Mouse (Mus musculus) testis, adult 2 months (tissue): ENCODE results near the gene Rufy1. TPM values are rescaled to one million over a fixed set of nuclear protein-coding genes. Genes with fewer than 3 reads are reported as not detected.

Source experiments
- H3K27ac ChIP-seq: fragments of 200-500 bp; 2 replicates; pipeline ENCODE4 v1.5.1; 2012; ENCODE audit warnings: low read depth, low read length; ENCODE audit not compliant: control insufficient read depth, insufficient read depth
- H3K27me3 ChIP-seq: fragments of 200-500 bp; 2 replicates; pipeline ENCODE4 v1.6.1; 2012; ENCODE audit warnings: mild to moderate bottlenecking, low read length, moderate library complexity; ENCODE audit not compliant: control insufficient read depth, insufficient read depth
- H3K36me3 ChIP-seq: fragments of 200-500 bp; 2 replicates; pipeline ENCODE4 v1.6.1; 2012; ENCODE audit warnings: mild to moderate bottlenecking, low read length; ENCODE audit not compliant: control insufficient read depth, insufficient read depth
- H3K4me1 ChIP-seq: fragments of 200-500 bp; 2 replicates; pipeline ENCODE4 v1.6.1; 2012; ENCODE audit warnings: low read length; ENCODE audit not compliant: control insufficient read depth, insufficient read depth
- H3K4me3 ChIP-seq: fragments of 200-500 bp; 2 replicates; pipeline ENCODE4 v1.5.1; 2012; ENCODE audit warnings: low read depth, mild to moderate bottlenecking, low read length, moderate library complexity, mixed read lengths; ENCODE audit not compliant: control insufficient read depth
- CTCF ChIP-seq: fragments of 200-500 bp; IDR thresholded peaks from 2 replicates; pipeline ENCODE4 v1.5.1; 2012; ENCODE audit warnings: low read depth, mild to moderate bottlenecking, inconsistent platforms, low read length, moderate library complexity; ENCODE audit not compliant: control insufficient read depth, insufficient read depth, insufficient replicate concordance
- POLR2A ChIP-seq: fragments of 200-500 bp; IDR thresholded peaks from 2 replicates; pipeline ENCODE4 v1.6.1; 2012; ENCODE audit warnings: low read depth, mild to moderate bottlenecking, inconsistent platforms, low read length, moderate library complexity; ENCODE audit not compliant: control insufficient read depth
- polyA plus RNA-seq: library from polyadenylated mRNA; depleted of rRNA; stranded (reverse); fragments of >200 nt; gene quantifications from 2 replicates; pipeline ENCODE4 v1.2.3, GENCODE M21; 2012

Gene Rufy1
- polyA plus RNA-seq, 1 experiment = 5.7 TPM

- TF ChIP-seq POLR2A (no peak), CTCF (no peak)
- no peak overlapping the region for H3K27ac ChIP-seq
- no peaks in the 10 kb centered on the region for H3K27me3 ChIP-seq
- peaks cover 3% of the 10 kb centered on the region for H3K36me3 ChIP-seq
- no peak overlapping the region for H3K4me3 ChIP-seq
- no peaks in the 10 kb centered on the region for H3K4me1 ChIP-seq
These were observed 36.2 kb downstream of the Rufy1 start for GRCm38 (mm10) chr11:50394731-50395130.

GRCm38 (mm10) chr11:50393306-50393705 lies 37.6 kb downstream of the Rufy1 start:
- H3K27ac ChIP-seq = no peak overlapping the region
- H3K4me1 ChIP-seq = no peaks in the 10 kb centered on the region
- TF ChIP-seq CTCF (no peak), POLR2A (no peak)
- H3K4me3 ChIP-seq = no peak overlapping the region
- H3K36me3 ChIP-seq = peaks cover 3% of the 10 kb centered on the region
- no peaks in the 10 kb centered on the region for H3K27me3 ChIP-seq

DNA sequence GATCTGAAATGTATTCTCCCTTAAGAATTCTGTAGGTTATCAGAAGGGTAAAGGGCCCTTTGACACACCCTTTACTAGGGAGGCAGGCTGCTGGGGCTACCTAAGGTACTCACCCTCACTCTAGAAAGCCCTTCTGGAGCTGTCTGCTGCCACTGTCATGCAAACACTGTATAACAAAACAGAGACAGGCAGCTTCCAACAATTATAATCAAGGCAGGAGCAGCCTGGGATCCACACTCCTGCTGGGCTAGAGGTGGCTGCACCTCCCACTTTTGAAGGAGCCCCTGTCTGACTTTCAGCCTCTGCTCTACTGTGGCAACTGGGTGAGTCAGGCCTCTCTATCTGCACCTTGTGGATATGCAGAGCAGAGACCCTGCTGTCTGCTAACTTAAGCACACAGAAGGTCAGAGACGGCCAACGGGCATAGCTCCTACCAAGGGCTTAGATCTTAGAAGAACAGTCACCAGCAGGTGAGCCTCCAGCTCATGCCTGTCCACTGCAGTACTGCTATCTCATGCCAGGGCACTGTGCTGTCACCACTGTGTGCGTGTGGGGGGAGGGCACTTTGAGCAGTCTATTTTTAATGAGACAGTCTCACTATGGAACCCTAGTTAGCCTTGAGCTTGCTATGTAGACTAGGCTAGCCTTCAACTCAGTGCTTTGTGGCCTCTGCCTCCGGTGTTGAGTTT lies 39.5 kb downstream of the Rufy1 start:
- Histone ChIP-seq H3K27me3 (no peaks in the 10 kb centered on the region), H3K4me3 (no peak overlapping the region), H3K4me1 (no peaks in the 10 kb centered on the region), H3K27ac (no peak overlapping the region), H3K36me3 (no peaks in the 10 kb centered on the region)
- TF ChIP-seq CTCF (no peak), POLR2A (no peak)

GRCm38 (mm10) chr11:50389616-50390015 lies 41.3 kb downstream of the Rufy1 start:
- no peak; the same call in 1 of the 2 replicates for TF ChIP-seq POLR2A
- TF ChIP-seq CTCF = peak; percentile 20; the same call in 1 of the 2 replicates
- H3K4me3 ChIP-seq = no peak overlapping the region
- no peaks in the 10 kb centered on the region for H3K27me3 ChIP-seq
- H3K36me3 ChIP-seq = no peaks in the 10 kb centered on the region
- no peak overlapping the region for H3K27ac ChIP-seq
- H3K4me1 ChIP-seq = no peaks in the 10 kb centered on the region

- H3K27me3 ChIP-seq = no peaks in the 10 kb centered on the region
- peaks cover 1% of the 10 kb centered on the region; the same call in 1 of the 2 replicates for H3K36me3 ChIP-seq
- H3K4me1 ChIP-seq = no peaks in the 10 kb centered on the region
- no peak overlapping the region for H3K4me3 ChIP-seq
- H3K27ac ChIP-seq = no peak overlapping the region
- no peak for TF ChIP-seq POLR2A
These were observed 41.9 kb downstream of the Rufy1 start for GRCm38 (mm10) chr11:50389011-50389410.

DNA sequence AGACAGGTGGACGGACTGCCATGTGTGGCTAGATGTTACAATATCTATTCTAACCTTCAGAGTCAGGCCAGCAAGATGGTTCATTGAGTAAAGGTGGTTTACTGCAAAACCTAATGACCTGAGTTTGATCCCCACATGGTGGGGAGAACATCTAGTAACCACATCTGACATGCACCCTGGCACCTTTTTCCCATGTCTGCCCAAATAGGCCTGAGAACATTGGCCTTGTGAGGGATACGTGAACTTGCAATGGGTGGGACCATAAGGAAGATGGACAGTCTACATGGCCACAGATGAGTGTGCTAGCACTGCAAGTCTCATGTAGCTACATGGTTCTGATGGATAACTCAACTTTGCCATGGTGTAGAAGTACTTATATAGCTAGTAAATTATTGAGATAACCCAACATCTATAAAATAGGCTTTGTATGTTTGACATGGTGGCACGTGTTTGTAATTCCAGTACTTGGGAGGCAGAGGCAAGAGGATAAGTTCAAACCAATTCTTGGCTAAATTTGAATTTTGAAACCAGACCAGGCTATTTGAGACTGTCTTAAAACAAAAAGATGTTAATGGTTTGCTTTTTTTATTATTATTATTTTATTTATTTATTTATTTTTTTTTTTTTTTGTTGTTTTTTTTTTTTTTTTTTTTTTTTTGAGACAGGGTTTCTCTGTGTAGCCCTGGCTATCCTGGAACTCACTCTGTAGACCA lies 42.6 kb downstream of the Rufy1 start:
- Histone ChIP-seq H3K27ac (no peak overlapping the region), H3K4me1 (no peaks in the 10 kb centered on the region), H3K4me3 (no peak overlapping the region), H3K36me3 (peaks cover 1% of the 10 kb centered on the region; the same call in 1 of the 2 replicates), H3K27me3 (no peaks in the 10 kb centered on the region)
- TF ChIP-seq POLR2A = no peak
- no peak for TF ChIP-seq CTCF

DNA sequence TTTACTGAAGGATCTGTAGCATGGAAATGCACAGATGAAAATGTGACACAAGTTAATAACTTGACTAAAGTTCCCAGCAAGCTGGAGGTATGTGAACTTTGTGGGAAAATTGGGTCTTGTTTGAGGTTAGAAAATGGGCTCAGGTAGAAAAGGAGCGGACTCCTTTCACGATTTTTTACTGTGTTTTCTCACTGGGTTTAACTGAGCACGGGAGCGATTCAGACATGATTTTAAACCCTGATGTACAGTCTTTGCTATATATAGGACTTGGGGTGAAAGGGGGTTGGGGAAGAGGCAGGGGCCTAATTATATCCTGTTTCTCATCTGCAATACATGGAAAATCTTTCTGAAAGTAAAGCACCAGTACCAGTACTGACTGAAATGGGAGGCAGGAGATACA lies 43.2 kb downstream of the Rufy1 start:
- no peaks in the 10 kb centered on the region for H3K4me1 ChIP-seq
- peaks cover 2% of the 10 kb centered on the region; the same call in 1 of the 2 replicates for H3K36me3 ChIP-seq
- no peaks in the 10 kb centered on the region for H3K27me3 ChIP-seq
- H3K4me3 ChIP-seq = no peak overlapping the region
- no peak overlapping the region for H3K27ac ChIP-seq
- no peak for TF ChIP-seq CTCF
